Mouse (Mus musculus) heart, embryonic 11.5 days (tissue): ENCODE data around the gene Ccdc162. TPM values are rescaled to one million over a fixed set of nuclear protein-coding genes. Genes with fewer than 3 reads are reported as not detected.

Experiments used
- ATAC-seq: fragments of 200-750 bp; cut with Nextera tagmentation; replicated peaks from 2 replicates; pipeline ENCODE4 v1.8.0; 2017; ENCODE audit warnings: moderate library complexity; ENCODE audit not compliant: insufficient number of reproducible peaks, low FRiP score, low TSS enrichment
- H3K27ac ChIP-seq: fragments of 300-500 bp; sonication (generic); 2 replicates; pipeline ENCODE4 v1.5.1; 2014; ENCODE audit warnings: mild to moderate bottlenecking, low read depth, low read length
- H3K27me3 ChIP-seq: fragments of 300-500 bp; sonication (generic); 2 replicates; pipeline ENCODE4 v1.6.1; 2014; ENCODE audit warnings: mild to moderate bottlenecking, low read length, mixed read lengths; ENCODE audit not compliant: control insufficient read depth, insufficient read depth
- H3K36me3 ChIP-seq: fragments of 300-500 bp; sonication (generic); 2 replicates; pipeline ENCODE4 v1.6.1; 2014; ENCODE audit warnings: mild to moderate bottlenecking, low read length, moderate library complexity, mixed read lengths; ENCODE audit not compliant: control insufficient read depth, insufficient read depth
- H3K4me1 ChIP-seq: fragments of 300-500 bp; sonication (generic); 2 replicates; pipeline ENCODE4 v1.6.1; 2014; ENCODE audit warnings: low read length; ENCODE audit not compliant: control insufficient read depth, insufficient read depth
- H3K4me2 ChIP-seq: fragments of 300-500 bp; sonication (generic); 2 replicates; pipeline ENCODE4 v1.6.1; 2014; ENCODE audit warnings: mild to moderate bottlenecking, moderate library complexity
- H3K4me3 ChIP-seq: fragments of 300-500 bp; sonication (generic); 2 replicates; pipeline ENCODE4 v1.5.1; 2014; ENCODE audit warnings: low read depth, low read length
- H3K9ac ChIP-seq: fragments of 300-500 bp; sonication (generic); 2 replicates; pipeline ENCODE4 v1.6.1; 2014; ENCODE audit warnings: mild to moderate bottlenecking, low read depth, low read length, moderate library complexity
- H3K9me3 ChIP-seq: fragments of 300-500 bp; sonication (generic); replicated peaks from 2 replicates; pipeline ENCODE4 v1.6.1; 2016; ENCODE audit warnings: low read length; ENCODE audit not compliant: control insufficient read depth
- WGBS: fragments of 180-500 bp; shearing (Covaris S2); extraction: QIAGEN DNeasy Blood & Tissue Kit; methylation state at CpG from one replicate; pipeline ENCODE4 v1.1.7; 2014; ENCODE audit not compliant: insufficient replicate concordance; 5-methylcytosine and 5-hydroxymethylcytosine counted together
- polyA plus RNA-seq: library from polyadenylated mRNA; unstranded; fragments of >200 nt; fragmentation: Nextera tagmentation; extraction: Ambion mirVana; gene quantifications from 2 replicates; pipeline ENCODE4 v1.2.1, GENCODE M21; 2014

Gene Ccdc162
- polyA plus RNA-seq, 1 experiment from 2014 or later = 0.82 TPM

GRCm38 (mm10) chr10:41635276-41636033 lies 81.0 kb downstream of the Ccdc162 start:
- Histone ChIP-seq H3K27me3 (no peaks in the 10 kb centered on the region), H3K27ac (no peak overlapping the region), H3K4me3 (no peak overlapping the region), H3K9ac (no peak overlapping the region), H3K4me1 (no peaks in the 10 kb centered on the region), H3K4me2 (no peak overlapping the region), H3K9me3 (no peaks in the 10 kb centered on the region), H3K36me3 (no peaks in the 10 kb centered on the region)
- 68% methylated on average over 9 of the region's 9 CpGs for WGBS
- ATAC-seq = no peak

- H3K9me3 ChIP-seq = no peaks in the 10 kb centered on the region
- ATAC-seq = no peak
- 86% methylated on average over 11 of the region's 11 CpGs for WGBS
Measured at GRCm38 (mm10) chr10:41633801-41634200, 82.6 kb downstream of the Ccdc162 start.

GRCm38 (mm10) chr10:41632062-41632461 lies 84.4 kb downstream of the Ccdc162 start:
- no peaks in the 10 kb centered on the region for H3K36me3 ChIP-seq
- H3K9ac ChIP-seq = no peak overlapping the region
- H3K4me2 ChIP-seq = no peak overlapping the region
- H3K4me1 ChIP-seq = no peaks in the 10 kb centered on the region
- H3K27me3 ChIP-seq = no peaks in the 10 kb centered on the region
- 92% methylated on average over 1 of the region's 1 CpGs for WGBS
- no peaks in the 10 kb centered on the region for H3K9me3 ChIP-seq
- no peak for ATAC-seq
- H3K4me3 ChIP-seq = no peak overlapping the region
- H3K27ac ChIP-seq = no peak overlapping the region

More at GRCm38 (mm10) chr10:41633801-41634200, 82.6 kb downstream of the Ccdc162 start:
- Histone ChIP-seq H3K4me3 (no peak overlapping the region), H3K4me1 (no peaks in the 10 kb centered on the region), H3K27me3 (no peaks in the 10 kb centered on the region), H3K9ac (no peak overlapping the region), H3K4me2 (no peak overlapping the region), H3K27ac (no peak overlapping the region), H3K36me3 (no peaks in the 10 kb centered on the region)

- no peak for ATAC-seq
- Histone ChIP-seq H3K9ac (no peak overlapping the region), H3K27ac (no peak overlapping the region), H3K27me3 (no peaks in the 10 kb centered on the region), H3K4me3 (no peak overlapping the region), H3K4me2 (no peak overlapping the region), H3K9me3 (no peaks in the 10 kb centered on the region), H3K4me1 (no peaks in the 10 kb centered on the region), H3K36me3 (no peaks in the 10 kb centered on the region)
- 63% methylated on average over 3 of the region's 3 CpGs for WGBS
Measured at GRCm38 (mm10) chr10:41626996-41627395, 89.4 kb downstream of the Ccdc162 start.

- no peak overlapping the region for H3K27ac ChIP-seq
- H3K9ac ChIP-seq = no peak overlapping the region
- no peaks in the 10 kb centered on the region for H3K36me3 ChIP-seq
- H3K9me3 ChIP-seq = no peaks in the 10 kb centered on the region
- H3K4me2 ChIP-seq = no peak overlapping the region
- H3K4me3 ChIP-seq = no peak overlapping the region
- H3K4me1 ChIP-seq = no peaks in the 10 kb centered on the region
- no peaks in the 10 kb centered on the region for H3K27me3 ChIP-seq
- WGBS = 82% methylated on average over 2 of the region's 2 CpGs
- ATAC-seq = no peak
Measured at GRCm38 (mm10) chr10:41619988-41620387, 96.4 kb downstream of the Ccdc162 start.

- 77% methylated on average over 4 of the region's 4 CpGs for WGBS
- ATAC-seq = no peak
- Histone ChIP-seq H3K9me3 (no peaks in the 10 kb centered on the region), H3K36me3 (no peaks in the 10 kb centered on the region), H3K9ac (no peak overlapping the region), H3K4me1 (peaks cover 4% of the 10 kb centered on the region; the same call in 1 of the 2 replicates), H3K27me3 (no peaks in the 10 kb centered on the region), H3K27ac (no peak overlapping the region), H3K4me3 (no peak overlapping the region), H3K4me2 (no peak overlapping the region)
Measured at GRCm38 (mm10) chr10:41615487-41615886, 100.9 kb downstream of the Ccdc162 start.

- Histone ChIP-seq H3K27ac (no peak overlapping the region), H3K9me3 (no peaks in the 10 kb centered on the region), H3K36me3 (no peaks in the 10 kb centered on the region), H3K4me2 (no peak overlapping the region), H3K9ac (no peak overlapping the region), H3K4me1 (peaks cover 4% of the 10 kb centered on the region; the same call in 1 of the 2 replicates), H3K27me3 (no peaks in the 10 kb centered on the region), H3K4me3 (no peak overlapping the region)
- WGBS = 80% methylated on average over 5 of the region's 5 CpGs
- ATAC-seq = no peak
Measured at GRCm38 (mm10) chr10:41611941-41612340, 104.5 kb downstream of the Ccdc162 start.

GRCm38 (mm10) chr10:41609475-41609874 lies 107.0 kb downstream of the Ccdc162 start:
- no peak overlapping the region for H3K4me2 ChIP-seq
- 26% methylated on average over 1 of the region's 1 CpGs for WGBS
- no peaks in the 10 kb centered on the region for H3K9me3 ChIP-seq
- H3K27ac ChIP-seq = no peak overlapping the region
- H3K4me3 ChIP-seq = no peak overlapping the region
- H3K27me3 ChIP-seq = no peaks in the 10 kb centered on the region
- no peaks in the 10 kb centered on the region for H3K36me3 ChIP-seq
- H3K4me1 ChIP-seq = peaks cover 8% of the 10 kb centered on the region
- H3K9ac ChIP-seq = no peak overlapping the region
- ATAC-seq = no peak

GRCm38 (mm10) chr10:41608485-41608884 lies 107.9 kb downstream of the Ccdc162 start:
- Histone ChIP-seq H3K4me2 (no peak overlapping the region), H3K36me3 (no peaks in the 10 kb centered on the region), H3K27me3 (no peaks in the 10 kb centered on the region), H3K9me3 (no peaks in the 10 kb centered on the region), H3K27ac (no peak overlapping the region), H3K4me1 (peaks cover 8% of the 10 kb centered on the region), H3K4me3 (no peak overlapping the region), H3K9ac (no peak overlapping the region)
- WGBS = 84% methylated on average over 3 of the region's 3 CpGs
- ATAC-seq = no peak
